Mouse (Mus musculus) intestine, embryonic 16.5 days (tissue): ENCODE measurements around the gene Ago4. TPM values are rescaled to one million over a fixed set of nuclear protein-coding genes. Genes with fewer than 3 reads are reported as not detected.
A peak's percentile ranks its signal among the peaks of the same experiment; 100 is the strongest.

Experiments used
- ATAC-seq: fragments of 200-750 bp; cut with Nextera tagmentation; 2 replicates; pipeline ENCODE4 v1.8.0; 2017; ENCODE audit warnings: moderate TSS enrichment, moderate library complexity
- H3K27ac ChIP-seq: fragments of 300-500 bp; sonication (generic); 2 replicates; pipeline ENCODE4 v1.5.1; 2014; ENCODE audit warnings: mild to moderate bottlenecking, low read length
- H3K27me3 ChIP-seq: fragments of 300-500 bp; sonication (generic); replicated peaks from 2 replicates; pipeline ENCODE4 v1.6.1; 2014; ENCODE audit warnings: low read length, control low read depth, mixed read lengths; ENCODE audit not compliant: control insufficient read depth, insufficient read depth
- H3K36me3 ChIP-seq: fragments of 300-500 bp; sonication (generic); 2 replicates; pipeline ENCODE4 v1.6.1; 2014; ENCODE audit warnings: low read length, control low read depth; ENCODE audit not compliant: control insufficient read depth, insufficient read depth
- H3K4me1 ChIP-seq: fragments of 300-500 bp; sonication (generic); 2 replicates; pipeline ENCODE4 v1.6.1; 2014; ENCODE audit warnings: low read length, control low read depth, mixed read lengths; ENCODE audit not compliant: control insufficient read depth, insufficient read depth
- H3K4me2 ChIP-seq: fragments of 300-500 bp; sonication (generic); 2 replicates; pipeline ENCODE4 v1.6.1; 2014; ENCODE audit warnings: low read depth, low read length, control low read depth
- H3K4me3 ChIP-seq: fragments of 300-500 bp; sonication (generic); 2 replicates; pipeline ENCODE4 v1.5.1; 2014; ENCODE audit warnings: mild to moderate bottlenecking, low read length
- H3K9ac ChIP-seq: fragments of 300-500 bp; sonication (generic); 2 replicates; pipeline ENCODE4 v1.6.1; 2014; ENCODE audit warnings: low read depth, low read length
- H3K9me3 ChIP-seq: fragments of 300-500 bp; sonication (generic); 2 replicates; pipeline ENCODE4 v1.6.1; 2016; ENCODE audit warnings: low read length, control low read depth; ENCODE audit not compliant: control insufficient read depth
- WGBS: fragments of 180-500 bp; shearing (Covaris S2); extraction: QIAGEN DNeasy Blood & Tissue Kit; methylation state at CpG from one replicate; pipeline ENCODE4 v1.1.7; 2014; 5-methylcytosine and 5-hydroxymethylcytosine counted together
- polyA plus RNA-seq: library from polyadenylated mRNA; unstranded; fragments of >200 nt; fragmentation: Nextera tagmentation; extraction: Ambion mirVana; gene quantifications from 2 replicates; pipeline ENCODE4 v1.2.1, GENCODE M21; 2015

The Ago4 gene
- polyA plus RNA-seq, 1 experiment from 2014 or later: 0.65 TPM

DNA sequence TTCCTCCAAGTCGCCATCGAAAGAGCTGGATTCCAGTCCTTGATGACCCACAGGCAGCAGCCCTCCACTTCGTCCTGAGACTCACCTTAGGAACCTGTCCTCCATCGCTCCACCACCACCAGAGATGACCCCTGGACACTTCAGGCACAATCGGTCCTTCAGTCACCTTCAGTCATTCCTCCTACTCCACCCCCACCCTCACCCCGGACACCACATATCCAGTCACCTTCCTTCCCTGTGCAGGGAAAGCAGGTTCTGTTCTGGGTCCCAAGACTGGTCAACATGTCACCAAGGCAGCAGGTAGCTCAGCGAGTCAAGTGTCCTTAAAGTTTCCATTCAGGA lies 428 bp upstream of the Ago4 start:
- WGBS: 9% methylated on average over 7 of the region's 7 CpGs
- Histone ChIP-seq H3K27me3 (no peaks in the 10 kb centered on the region), H3K36me3 (no peaks in the 10 kb centered on the region), H3K4me1 (no peaks in the 10 kb centered on the region), H3K9ac (peak overlapping the region; percentile 82), H3K9me3 (no peaks in the 10 kb centered on the region), H3K4me3 (peak overlapping the region; percentile 93), H3K27ac (no peak overlapping the region), H3K4me2 (peak overlapping the region; percentile 70)
- peak; percentile 37; the same call in 1 of the 2 replicates for ATAC-seq

DNA sequence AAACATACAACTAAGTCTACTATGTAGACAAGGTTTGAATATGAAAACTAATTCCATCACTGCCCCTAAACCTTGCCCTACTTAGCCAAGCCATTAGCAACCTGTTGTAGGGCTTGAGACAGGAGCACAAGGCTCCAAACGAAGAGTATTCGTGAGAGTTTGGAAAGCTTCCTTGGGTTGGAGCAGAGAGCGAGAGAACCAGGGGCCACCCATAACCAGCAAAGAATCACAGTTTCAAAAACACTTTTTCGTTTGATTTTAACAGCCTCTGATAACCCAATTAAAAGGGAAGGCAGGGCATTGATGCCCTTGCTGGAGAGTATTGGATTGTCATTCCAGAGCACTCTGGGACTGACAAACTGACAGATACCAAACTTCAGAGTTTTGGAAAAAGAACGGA lies 980 bp downstream of the Ago4 start:
- no peak for ATAC-seq
- WGBS: 48% methylated on average over 5 of the region's 5 CpGs
- H3K4me3 ChIP-seq: peak overlapping the region; percentile 93
- H3K9me3 ChIP-seq: no peaks in the 10 kb centered on the region
- H3K4me1 ChIP-seq: no peaks in the 10 kb centered on the region
- H3K4me2 ChIP-seq: peak overlapping the region; percentile 70
- no peak overlapping the region for H3K27ac ChIP-seq
- peak overlapping the region; percentile 82; the same call in 1 of the 2 replicates for H3K9ac ChIP-seq
- no peaks in the 10 kb centered on the region for H3K36me3 ChIP-seq
- H3K27me3 ChIP-seq: no peaks in the 10 kb centered on the region

DNA sequence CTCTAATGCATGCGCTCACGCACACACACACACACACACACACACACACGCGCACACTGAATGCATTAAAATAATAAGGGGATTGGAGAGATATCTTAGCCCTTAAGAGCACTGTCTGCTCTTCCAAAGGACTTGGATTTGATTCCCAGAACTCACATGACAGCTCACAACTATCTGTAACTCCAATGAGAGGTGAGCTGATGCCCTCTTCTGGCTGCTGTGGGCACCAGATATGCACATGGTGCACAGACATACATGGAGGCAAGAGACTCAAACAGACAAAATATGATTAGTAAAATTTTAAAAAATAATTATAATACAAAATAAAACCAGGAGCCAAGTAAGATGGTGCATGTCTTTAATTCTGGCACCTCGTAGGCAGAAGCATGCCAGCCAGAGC lies 6.4 kb downstream of the Ago4 start:
- no peak overlapping the region for H3K9ac ChIP-seq
- no peak overlapping the region for H3K4me2 ChIP-seq
- H3K4me3 ChIP-seq: no peak overlapping the region
- H3K27me3 ChIP-seq: no peaks in the 10 kb centered on the region
- no peak for ATAC-seq
- WGBS: 88% methylated on average over 5 of the region's 5 CpGs
- no peaks in the 10 kb centered on the region for H3K36me3 ChIP-seq
- no peak overlapping the region for H3K27ac ChIP-seq
- no peaks in the 10 kb centered on the region for H3K4me1 ChIP-seq
- no peaks in the 10 kb centered on the region for H3K9me3 ChIP-seq

DNA sequence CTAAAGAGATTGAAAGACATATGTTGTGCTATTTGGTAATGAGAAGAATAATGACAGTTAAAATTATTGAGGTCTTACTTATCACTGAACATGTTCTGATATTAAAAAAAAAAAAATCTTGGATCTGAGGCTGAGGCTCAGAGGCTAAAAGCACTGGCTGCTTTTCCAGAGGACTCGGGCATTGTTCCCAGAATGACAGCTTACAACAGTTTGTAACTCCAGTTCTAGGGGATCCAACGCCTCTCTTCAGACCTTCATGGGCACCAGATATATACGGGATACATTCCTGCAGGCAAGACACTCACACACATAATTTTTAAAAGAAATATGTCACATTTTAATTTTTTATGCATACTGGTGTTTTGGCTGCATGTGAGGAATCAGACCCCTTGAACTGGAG lies 7.1 kb downstream of the Ago4 start:
- H3K9ac ChIP-seq: no peak overlapping the region
- H3K36me3 ChIP-seq: no peaks in the 10 kb centered on the region
- 83% methylated on average over 3 of the region's 3 CpGs for WGBS
- H3K4me2 ChIP-seq: no peak overlapping the region
- H3K4me3 ChIP-seq: no peak overlapping the region
- H3K9me3 ChIP-seq: no peaks in the 10 kb centered on the region
- H3K4me1 ChIP-seq: no peaks in the 10 kb centered on the region
- ATAC-seq: no peak
- H3K27me3 ChIP-seq: no peaks in the 10 kb centered on the region
- no peak overlapping the region for H3K27ac ChIP-seq

DNA sequence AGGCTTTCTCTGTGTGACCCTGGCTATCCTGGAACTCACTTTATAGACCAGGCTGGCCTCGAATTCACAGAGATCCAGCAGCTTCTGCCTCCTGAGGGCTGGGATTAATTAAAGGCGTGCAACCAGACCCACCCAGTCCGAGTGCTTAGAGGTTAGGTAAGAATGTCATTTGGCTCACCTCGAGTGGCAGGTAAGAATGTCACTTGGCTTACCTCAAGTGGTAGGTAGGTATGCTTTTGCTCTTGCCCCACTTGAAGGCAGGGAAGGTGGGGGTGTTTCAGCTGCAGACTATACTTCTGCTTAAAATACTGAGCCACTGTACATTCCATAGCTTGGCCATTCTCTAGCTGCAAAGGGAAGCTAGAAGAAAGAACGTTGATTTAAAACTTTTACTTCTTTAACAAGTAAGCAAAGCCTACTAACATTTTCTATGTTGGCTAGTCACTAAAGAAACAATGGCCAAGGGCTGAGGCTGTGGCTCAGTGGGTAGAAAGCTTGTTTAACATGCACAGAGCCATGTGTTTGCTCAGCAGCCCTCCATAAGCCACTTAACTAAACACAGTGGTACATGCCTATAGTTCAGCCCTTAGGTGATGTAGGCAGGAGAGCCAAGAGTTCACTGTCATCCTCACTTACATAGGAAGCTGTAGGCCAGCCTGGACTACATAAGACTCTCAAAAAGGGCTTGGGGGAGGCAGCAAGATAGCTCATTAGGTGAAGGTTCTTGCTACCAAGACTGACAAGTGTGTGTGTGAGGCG lies 20.8 kb downstream of the Ago4 start:
- Histone ChIP-seq H3K27ac (no peak overlapping the region), H3K9me3 (no peaks in the 10 kb centered on the region), H3K27me3 (no peaks in the 10 kb centered on the region), H3K4me3 (no peak overlapping the region), H3K4me2 (no peak overlapping the region), H3K4me1 (no peaks in the 10 kb centered on the region), H3K36me3 (no peaks in the 10 kb centered on the region; the same call in 1 of the 2 replicates), H3K9ac (no peak overlapping the region)
- no peak for ATAC-seq
- 85% methylated on average over 6 of the region's 6 CpGs for WGBS

DNA sequence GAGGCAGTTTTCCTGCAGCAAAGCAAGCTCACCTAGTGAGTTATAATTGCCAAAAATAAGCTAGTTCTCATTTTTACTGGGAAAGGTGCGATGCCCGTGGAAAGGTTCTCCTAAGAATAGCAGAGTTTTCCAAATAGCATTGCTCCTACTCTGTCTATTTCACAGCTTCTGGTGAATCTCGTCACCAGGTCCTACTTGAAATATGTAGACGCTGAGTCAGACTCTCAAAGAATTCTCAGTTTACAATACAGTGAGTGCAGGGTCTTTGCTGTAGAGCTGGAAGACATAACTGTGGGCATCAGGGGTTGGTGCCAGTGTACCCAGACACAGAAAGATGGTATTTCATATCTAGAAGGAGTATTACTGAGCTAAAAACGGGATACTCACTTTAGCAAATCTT lies 22.3 kb downstream of the Ago4 start:
- no peak overlapping the region for H3K4me3 ChIP-seq
- no peaks in the 10 kb centered on the region; the same call in 1 of the 2 replicates for H3K36me3 ChIP-seq
- WGBS: 86% methylated on average over 5 of the region's 5 CpGs
- H3K4me1 ChIP-seq: no peaks in the 10 kb centered on the region
- ATAC-seq: no peak
- no peak overlapping the region for H3K9ac ChIP-seq
- no peaks in the 10 kb centered on the region for H3K9me3 ChIP-seq
- no peaks in the 10 kb centered on the region for H3K27me3 ChIP-seq
- no peak overlapping the region for H3K4me2 ChIP-seq
- H3K27ac ChIP-seq: no peak overlapping the region

DNA sequence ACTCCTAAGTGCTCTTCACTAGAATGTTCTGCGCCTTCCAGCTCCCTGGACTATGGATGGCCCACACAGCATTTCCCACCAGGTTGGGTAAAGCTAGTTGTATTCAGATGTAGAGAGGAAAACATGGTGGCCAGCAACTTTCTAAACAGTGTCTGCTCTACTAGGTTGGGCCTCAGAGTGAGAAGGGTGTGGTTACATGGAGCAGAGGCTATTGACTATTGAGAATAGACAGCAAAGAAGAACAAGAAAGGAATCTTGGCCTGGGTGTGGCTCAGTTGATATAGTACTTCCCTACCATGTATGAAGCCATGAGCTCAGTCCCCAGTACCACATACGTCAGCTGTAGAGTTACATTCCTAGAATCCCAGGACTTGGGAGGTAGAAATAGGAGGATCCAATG lies 24.2 kb downstream of the Ago4 start:
- H3K9me3 ChIP-seq: no peaks in the 10 kb centered on the region
- H3K9ac ChIP-seq: no peak overlapping the region
- H3K27me3 ChIP-seq: no peaks in the 10 kb centered on the region
- H3K36me3 ChIP-seq: no peaks in the 10 kb centered on the region; the same call in 1 of the 2 replicates
- no peaks in the 10 kb centered on the region for H3K4me1 ChIP-seq
- ATAC-seq: peak; percentile 54
- peak overlapping the region; percentile 51; the same call in 1 of the 2 replicates for H3K27ac ChIP-seq
- no peak overlapping the region for H3K4me2 ChIP-seq
- no peak overlapping the region for H3K4me3 ChIP-seq
- 88% methylated on average over 2 of the region's 2 CpGs for whole genome bisulfite sequencing

DNA sequence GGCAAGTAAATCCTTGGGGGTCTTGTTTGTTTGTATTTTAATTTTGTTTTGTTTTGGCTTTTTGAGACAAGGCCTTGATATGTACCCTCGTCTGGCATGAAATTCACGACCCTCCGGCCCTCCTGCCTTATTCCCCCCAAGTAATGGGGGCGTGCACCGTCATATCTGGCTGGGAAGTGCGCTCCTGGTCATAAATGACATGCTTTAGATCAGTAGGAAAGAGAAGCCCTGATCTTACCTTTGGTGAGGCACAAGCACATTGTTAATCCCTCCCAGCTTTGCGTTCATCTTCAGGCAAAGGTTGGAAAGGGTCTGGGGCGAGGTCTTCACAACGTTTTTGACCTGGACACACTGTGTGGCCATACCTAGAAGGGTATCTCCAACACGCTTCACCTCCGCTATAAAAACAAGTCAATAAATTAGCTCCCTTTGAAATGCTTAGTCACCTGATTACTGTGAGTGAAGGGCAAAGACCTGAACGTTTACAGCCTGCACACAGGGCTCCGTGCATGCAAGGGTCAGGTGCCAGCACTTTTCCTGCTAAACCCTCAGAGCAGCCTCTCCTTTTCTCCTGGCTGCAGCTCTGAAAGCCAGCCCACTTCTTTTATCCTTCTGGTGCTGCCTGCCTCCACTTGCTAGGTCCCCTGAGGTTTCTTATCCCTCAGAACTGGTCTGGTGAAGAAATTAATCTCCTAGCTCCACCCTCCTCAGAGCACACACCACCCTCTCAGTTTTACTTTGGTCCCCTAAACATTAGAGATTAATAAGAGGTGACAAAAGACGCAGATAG lies 25.0 kb downstream of the Ago4 start:
- Histone ChIP-seq H3K4me3 (no peak overlapping the region), H3K4me1 (no peaks in the 10 kb centered on the region), H3K27me3 (no peaks in the 10 kb centered on the region), H3K4me2 (0 out of 2 replicates have a peak overlapping the region, but pooled peaks have one; percentile 5), H3K9ac (no peak overlapping the region), H3K36me3 (no peaks in the 10 kb centered on the region; the same call in 1 of the 2 replicates), H3K27ac (peak overlapping the region; percentile 51; the same call in 1 of the 2 replicates), H3K9me3 (no peaks in the 10 kb centered on the region)
- WGBS: 56% methylated on average over 14 of the region's 14 CpGs
- peak; percentile 91 for ATAC-seq

DNA sequence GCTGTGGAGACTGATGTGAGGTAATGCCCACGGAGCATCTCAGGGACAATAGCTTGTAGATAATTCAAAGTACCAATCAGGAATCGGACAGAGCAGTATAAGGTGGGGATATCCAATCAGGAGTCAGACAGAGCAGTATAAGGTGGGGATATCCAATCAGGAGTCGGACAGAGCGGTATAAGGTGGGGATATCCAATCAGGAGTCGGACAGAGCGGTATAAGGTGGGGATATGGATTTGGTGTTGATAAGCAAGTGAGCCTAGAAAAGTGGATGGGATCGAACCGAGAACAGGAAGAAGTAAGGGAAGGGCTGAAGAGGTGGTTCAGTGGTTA lies 30.3 kb downstream of the Ago4 start:
- Histone ChIP-seq H3K9ac (no peak overlapping the region), H3K27ac (no peak overlapping the region), H3K4me3 (no peak overlapping the region), H3K36me3 (no peaks in the 10 kb centered on the region), H3K27me3 (no peaks in the 10 kb centered on the region), H3K4me1 (no peaks in the 10 kb centered on the region), H3K9me3 (no peaks in the 10 kb centered on the region), H3K4me2 (no peak overlapping the region)
- no peak for ATAC-seq
- 57% methylated on average over 8 of the region's 8 CpGs for WGBS
